Mouse (Mus musculus): Measurements from ENCODE around the gene Slc6a16. TPM values are rescaled to one million over a fixed set of nuclear protein-coding genes. Genes with fewer than 3 reads are reported as not detected.

The Slc6a16 gene
- polyA plus RNA-seq, 1 experiment = not detected

GRCm38 (mm10) chr7:45231192-45231591, 9.7 kb upstream of the Slc6a16 start:
- no peak overlapping the region for H3ac ChIP-seq (ENCODE audit: control insufficient read depth, insufficient read length)
- H3K36me3 ChIP-seq (ENCODE audit: control insufficient read depth, insufficient read depth) = peaks cover 14% of the 10 kb centered on the region
- H3K4me3 ChIP-seq = no peak overlapping the region
- H3K4me2 ChIP-seq (ENCODE audit: low read depth) = no peak overlapping the region
- TF ChIP-seq MYOG (IDR thresholded peaks at IDR 0.05; ENCODE audit: control insufficient read depth in 1 of 3, insufficient read depth in 1 of 3, insufficient read length in 2 of 3, low read depth in 2 of 3) (no peak), CEBPB (IDR thresholded peaks at IDR 0.05; ENCODE audit: insufficient read depth, poor library complexity, severe bottlenecking) (no peak)
- no peaks in the 10 kb centered on the region for H3K79me2 ChIP-seq (ENCODE audit: control insufficient read depth, insufficient read depth)
- no peaks in the 10 kb centered on the region for H3K27me3 ChIP-seq (ENCODE audit: control insufficient read depth, insufficient read depth, insufficient read length)

GRCm38 (mm10) chr7:45231941-45232340, 8.9 kb upstream of the Slc6a16 start:
- peaks cover 14% of the 10 kb centered on the region for H3K36me3 ChIP-seq (ENCODE audit: control insufficient read depth, insufficient read depth)
- no peak overlapping the region for H3K4me3 ChIP-seq
- H3K79me2 ChIP-seq (ENCODE audit: control insufficient read depth, insufficient read depth) = no peaks in the 10 kb centered on the region
- H3ac ChIP-seq (ENCODE audit: control insufficient read depth, insufficient read length) = no peak overlapping the region
- no peak overlapping the region for H3K4me2 ChIP-seq (ENCODE audit: low read depth)
- TF ChIP-seq SRF (IDR thresholded peaks at IDR 0.05; ENCODE audit: control insufficient read depth, insufficient read length, low read depth) = no peak
- TF ChIP-seq MAX (IDR thresholded peaks at IDR 0.05; ENCODE audit: low read depth) = no peak
- TF ChIP-seq E2F4 (IDR thresholded peaks at IDR 0.05; ENCODE audit: insufficient read depth) = no peak
- no peak for TF ChIP-seq MYOD1 (IDR thresholded peaks at IDR 0.05; ENCODE audit: control insufficient read depth in 1 of 3, insufficient read length in 2 of 3, low read depth in 2 of 3)
- TF ChIP-seq MYOG (IDR thresholded peaks at IDR 0.05; ENCODE audit: control insufficient read depth in 1 of 3, insufficient read depth in 1 of 3, insufficient read length in 2 of 3, low read depth in 2 of 3) = no peak
- no peak for TF ChIP-seq USF1 (IDR thresholded peaks at IDR 0.05; ENCODE audit: low read depth)
- no peak for TF ChIP-seq TCF3 (IDR thresholded peaks at IDR 0.05; ENCODE audit: insufficient read length, low read depth)
- no peak for TF ChIP-seq POLR2A (IDR thresholded peaks at IDR 0.05; ENCODE audit: insufficient read length, low read depth)
- H3K27me3 ChIP-seq (ENCODE audit: control insufficient read depth, insufficient read depth, insufficient read length) = no peaks in the 10 kb centered on the region

GRCm38 (mm10) chr7:45232716-45233465, 8.0 kb upstream of the Slc6a16 start:
- Histone ChIP-seq H3K4me3 (no peak overlapping the region), H3K79me2 (ENCODE audit: control insufficient read depth, insufficient read depth) (no peaks in the 10 kb centered on the region), H3K36me3 (ENCODE audit: control insufficient read depth, insufficient read depth) (peaks cover 13% of the 10 kb centered on the region), H3K4me2 (ENCODE audit: low read depth) (no peak overlapping the region), H3ac (ENCODE audit: control insufficient read depth, insufficient read length) (no peak overlapping the region), H3K27me3 (ENCODE audit: control insufficient read depth, insufficient read depth, insufficient read length) (no peaks in the 10 kb centered on the region)
- TF ChIP-seq E2F4 (IDR thresholded peaks at IDR 0.05; ENCODE audit: insufficient read depth) = no peak
- TF ChIP-seq TCF3 (IDR thresholded peaks at IDR 0.05; ENCODE audit: insufficient read length, low read depth) = no peak
- no peak for TF ChIP-seq REST (IDR thresholded peaks at IDR 0.05; ENCODE audit: insufficient read depth, insufficient read length)
- TF ChIP-seq SRF (IDR thresholded peaks at IDR 0.05; ENCODE audit: control insufficient read depth, insufficient read length, low read depth) = no peak
- TF ChIP-seq MYOG (IDR thresholded peaks at IDR 0.05; ENCODE audit: control insufficient read depth in 1 of 3, insufficient read depth in 1 of 3, insufficient read length in 2 of 3, low read depth in 2 of 3) = no peak
- TF ChIP-seq CEBPB (IDR thresholded peaks at IDR 0.05; ENCODE audit: insufficient read depth, poor library complexity, severe bottlenecking) = no peak
- no peak for TF ChIP-seq POLR2AphosphoS2 (IDR thresholded peaks at IDR 0.05; ENCODE audit: insufficient read length, low read depth)
- TF ChIP-seq MYOD1 (IDR thresholded peaks at IDR 0.05; ENCODE audit: control insufficient read depth in 1 of 3, insufficient read length in 2 of 3, low read depth in 2 of 3) = no peak
- no peak for TF ChIP-seq MAX (IDR thresholded peaks at IDR 0.05; ENCODE audit: low read depth)
- no peak for TF ChIP-seq USF1 (IDR thresholded peaks at IDR 0.05; ENCODE audit: low read depth)
- no peak for TF ChIP-seq TCF12 (IDR thresholded peaks at IDR 0.05; ENCODE audit: insufficient read depth, poor library complexity, severe bottlenecking)

- TF ChIP-seq MYOG (IDR thresholded peaks at IDR 0.05; ENCODE audit: control insufficient read depth in 1 of 3, insufficient read depth in 1 of 3, insufficient read length in 2 of 3, low read depth in 2 of 3) (peak in 1 of 3 experiments; percentile 3), E2F4 (IDR thresholded peaks at IDR 0.05; ENCODE audit: insufficient read depth) (no peak), MYOD1 (IDR thresholded peaks at IDR 0.05; ENCODE audit: control insufficient read depth in 1 of 3, insufficient read length in 2 of 3, low read depth in 2 of 3) (peak in 1 of 3 experiments; percentile 5)
- H3K79me2 ChIP-seq (ENCODE audit: control insufficient read depth, insufficient read depth) = no peaks in the 10 kb centered on the region
- H3K4me3 ChIP-seq = no peak overlapping the region
- H3K36me3 ChIP-seq (ENCODE audit: control insufficient read depth, insufficient read depth) = peaks cover 7% of the 10 kb centered on the region
- no peak overlapping the region for H3ac ChIP-seq (ENCODE audit: control insufficient read depth, insufficient read length)
- H3K27me3 ChIP-seq (ENCODE audit: control insufficient read depth, insufficient read depth, insufficient read length) = no peaks in the 10 kb centered on the region
- H3K4me2 ChIP-seq (ENCODE audit: low read depth) = no peak overlapping the region
These were observed 7.1 kb upstream of the Slc6a16 start for GRCm38 (mm10) chr7:45233580-45234332.

- Histone ChIP-seq H3ac (ENCODE audit: control insufficient read depth, insufficient read length) (no peak overlapping the region), H3K27me3 (ENCODE audit: control insufficient read depth, insufficient read depth, insufficient read length) (no peaks in the 10 kb centered on the region), H3K4me2 (ENCODE audit: low read depth) (no peak overlapping the region), H3K36me3 (ENCODE audit: control insufficient read depth, insufficient read depth) (peaks cover 6% of the 10 kb centered on the region), H3K4me3 (no peak overlapping the region), H3K79me2 (ENCODE audit: control insufficient read depth, insufficient read depth) (no peaks in the 10 kb centered on the region)
- TF ChIP-seq USF1 (IDR thresholded peaks at IDR 0.05; ENCODE audit: low read depth) (no peak), E2F4 (IDR thresholded peaks at IDR 0.05; ENCODE audit: insufficient read depth) (no peak), TCF3 (IDR thresholded peaks at IDR 0.05; ENCODE audit: insufficient read length, low read depth) (no peak), CEBPB (IDR thresholded peaks at IDR 0.05; ENCODE audit: insufficient read depth, poor library complexity, severe bottlenecking) (no peak), POLR2A (IDR thresholded peaks at IDR 0.05; ENCODE audit: insufficient read length, low read depth) (no peak)
These were observed 6.5 kb upstream of the Slc6a16 start for GRCm38 (mm10) chr7:45234333-45234841.
